Mouse (Mus musculus): ENCODE data around the gene Rnf151. TPM values are rescaled to one million over a fixed set of nuclear protein-coding genes. Genes with fewer than 3 reads are reported as not detected.
A peak's percentile ranks its signal among the peaks of the same experiment; 100 is the strongest.

Rnf151 gene
- total and polyA plus RNA-seq, 2 experiments from 2014 or later: not detected

DNA sequence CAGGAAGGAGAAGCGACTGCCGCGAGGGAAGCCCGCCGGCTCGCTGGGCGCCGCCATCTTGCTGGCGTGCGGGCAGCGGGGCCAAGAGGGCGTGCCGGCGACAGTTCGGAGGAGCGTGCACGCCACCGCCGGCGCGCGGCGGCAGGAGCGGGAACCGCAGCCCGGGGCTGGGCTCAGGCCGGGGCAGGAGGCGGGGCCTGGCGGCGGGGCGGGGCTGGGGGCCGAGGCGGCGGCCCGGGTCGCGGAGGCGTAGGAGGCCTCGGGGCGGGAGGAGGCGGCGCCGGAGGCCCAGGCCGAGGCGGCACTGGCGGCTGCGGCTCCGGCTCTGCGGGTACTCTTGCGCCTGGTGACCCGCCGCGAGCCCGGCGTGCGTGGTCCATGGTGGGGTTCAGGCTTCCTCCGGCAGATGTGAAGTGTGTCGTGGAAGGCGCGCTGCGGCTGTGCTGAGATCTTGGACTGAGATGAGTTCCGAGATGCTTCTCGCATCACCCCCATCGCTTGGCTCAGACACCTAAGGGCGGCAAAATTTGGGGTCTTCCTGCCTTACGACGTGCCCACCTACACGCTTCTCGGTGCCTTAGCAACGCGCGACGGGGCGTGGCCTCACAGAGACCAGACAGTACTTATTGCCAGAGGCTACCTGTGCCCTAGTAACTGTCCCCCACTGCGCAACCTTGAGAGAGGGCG, 21.7 kb downstream of the Rnf151 start, which contains the start of the genes Gfer and Noxo1:
TSS of gene Gfer (minus strand) at position 146 of the 687 bp plus-strand sequence.
TSS of gene Noxo1 (plus strand) at position 224 of the 687 bp plus-strand sequence.
- peak within 1 kb of the TSS; percentile 91 for H3K27ac ChIP-seq
- H3K4me3 ChIP-seq (ENCODE audit: low read length): peak within 1 kb of the TSS; percentile 77
- TF ChIP-seq CTCF (IDR thresholded peaks at IDR 0.05; ENCODE audit: low read depth): no peak
- peak; percentile 94 for DNase-seq (ENCODE audit: low spot score)
- H3K9me3 ChIP-seq (ENCODE audit: low read length): no peaks in the 10 kb centered on the region
- H3K4me2 ChIP-seq (ENCODE audit: low read depth, low read length): peak within 1 kb of the TSS; percentile 83
- under 1% methylated on average over 62 of the region's 76 CpGs for WGBS
- peak; percentile 91 for ATAC-seq
- peaks cover 5% of the 10 kb centered on the region for H3K4me1 ChIP-seq (ENCODE audit: insufficient read depth, low read length)
- H3K36me3 ChIP-seq (ENCODE audit: insufficient read depth, low read length): peaks cover 24% of the 10 kb centered on the region
- peak within 1 kb of the TSS; percentile 73 for H3K9ac ChIP-seq (replicated peaks; ENCODE audit: low read length)
- H3K27me3 ChIP-seq (ENCODE audit: insufficient read depth, low read length): no peaks in the 10 kb centered on the region

DNA sequence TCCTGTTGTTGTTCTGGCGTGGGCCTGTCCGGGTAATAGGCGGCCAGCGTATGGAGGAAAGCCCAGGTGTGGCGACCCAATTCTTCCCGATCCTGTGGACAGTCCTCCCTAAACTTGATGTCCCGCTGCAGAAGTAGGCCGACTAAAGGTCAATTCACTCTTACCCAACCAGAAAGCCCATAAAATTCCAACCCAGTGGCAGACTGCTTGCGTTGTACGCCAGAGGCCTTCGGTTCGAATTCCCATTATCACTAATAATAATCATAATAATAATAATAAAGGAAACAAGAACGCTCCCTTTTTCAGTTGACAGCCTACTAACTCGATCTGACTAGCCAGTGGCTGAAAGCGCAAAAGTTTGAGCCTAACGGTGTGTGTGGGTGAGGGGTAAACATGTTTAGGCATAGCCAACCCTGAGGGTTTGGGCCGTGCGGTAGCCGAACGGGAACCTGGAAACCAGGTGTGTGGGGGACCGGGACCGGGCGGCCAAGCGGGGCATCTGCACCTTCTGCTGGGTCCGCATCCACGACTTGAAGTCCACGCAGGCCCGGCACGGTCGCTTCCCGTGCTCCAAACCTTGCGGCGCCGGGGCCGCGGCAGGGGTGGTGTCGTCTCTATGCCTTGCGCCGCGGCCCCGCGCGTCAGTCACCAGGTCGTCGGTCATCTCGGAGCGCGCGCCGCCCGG, 22.4 kb downstream of the Rnf151 start:
- TF ChIP-seq CTCF (IDR thresholded peaks at IDR 0.05; ENCODE audit: low read depth): no peak
- Histone ChIP-seq H3K9ac (replicated peaks; ENCODE audit: low read length) (peak overlapping the region; percentile 73), H3K4me3 (ENCODE audit: low read length) (peak overlapping the region; percentile 77), H3K9me3 (ENCODE audit: low read length) (no peaks in the 10 kb centered on the region), H3K27ac (peak overlapping the region; percentile 91), H3K4me1 (ENCODE audit: insufficient read depth, low read length) (peaks cover 5% of the 10 kb centered on the region), H3K4me2 (ENCODE audit: low read depth, low read length) (peak overlapping the region; percentile 83), H3K27me3 (ENCODE audit: insufficient read depth, low read length) (no peaks in the 10 kb centered on the region), H3K36me3 (ENCODE audit: insufficient read depth, low read length) (peaks cover 17% of the 10 kb centered on the region; the same call in 1 of the 2 replicates)
- WGBS: 9% methylated on average over 47 of the region's 51 CpGs
- ATAC-seq (peak; percentile 39; the same call in 1 of the 2 replicates), DNase-seq (ENCODE audit: low spot score) (no peak)

DNA sequence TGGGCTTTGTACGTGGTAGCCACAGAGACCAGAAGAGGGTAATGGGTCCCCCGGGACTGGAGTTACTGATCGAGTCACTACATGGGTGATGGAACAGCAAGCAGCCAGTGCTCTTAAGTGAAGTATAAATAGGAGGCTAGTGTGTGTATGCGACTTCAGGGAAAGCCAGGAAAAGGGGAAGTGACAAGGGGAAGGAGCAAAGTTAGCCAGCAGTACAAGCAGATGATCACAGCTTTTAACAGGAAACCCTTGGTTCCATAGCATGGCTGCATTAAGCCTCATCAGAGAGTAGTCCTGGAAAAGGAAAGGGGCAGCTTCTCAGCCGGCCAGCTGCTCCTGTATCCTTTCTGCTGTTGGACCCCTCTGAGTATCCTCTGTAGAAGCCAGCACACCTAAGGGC, 25.5 kb downstream of the Rnf151 start:
- ATAC-seq (no peak), DNase-seq (ENCODE audit: low spot score) (no peak)
- Histone ChIP-seq H3K9ac (replicated peaks; ENCODE audit: low read length) (no peak overlapping the region), H3K4me3 (ENCODE audit: low read length) (no peak overlapping the region), H3K4me2 (ENCODE audit: low read depth, low read length) (no peak overlapping the region), H3K27me3 (ENCODE audit: insufficient read depth, low read length) (no peaks in the 10 kb centered on the region), H3K36me3 (ENCODE audit: insufficient read depth, low read length) (0 out of 2 replicates have a peak, but pooled peaks cover 8% of the 10 kb centered on the region), H3K4me1 (ENCODE audit: insufficient read depth, low read length) (peaks cover 10% of the 10 kb centered on the region), H3K9me3 (ENCODE audit: low read length) (no peaks in the 10 kb centered on the region), H3K27ac (no peak overlapping the region)
- no peak for TF ChIP-seq CTCF (IDR thresholded peaks at IDR 0.05; ENCODE audit: low read depth)
- 86% methylated on average over 5 of the region's 5 CpGs for WGBS

DNA sequence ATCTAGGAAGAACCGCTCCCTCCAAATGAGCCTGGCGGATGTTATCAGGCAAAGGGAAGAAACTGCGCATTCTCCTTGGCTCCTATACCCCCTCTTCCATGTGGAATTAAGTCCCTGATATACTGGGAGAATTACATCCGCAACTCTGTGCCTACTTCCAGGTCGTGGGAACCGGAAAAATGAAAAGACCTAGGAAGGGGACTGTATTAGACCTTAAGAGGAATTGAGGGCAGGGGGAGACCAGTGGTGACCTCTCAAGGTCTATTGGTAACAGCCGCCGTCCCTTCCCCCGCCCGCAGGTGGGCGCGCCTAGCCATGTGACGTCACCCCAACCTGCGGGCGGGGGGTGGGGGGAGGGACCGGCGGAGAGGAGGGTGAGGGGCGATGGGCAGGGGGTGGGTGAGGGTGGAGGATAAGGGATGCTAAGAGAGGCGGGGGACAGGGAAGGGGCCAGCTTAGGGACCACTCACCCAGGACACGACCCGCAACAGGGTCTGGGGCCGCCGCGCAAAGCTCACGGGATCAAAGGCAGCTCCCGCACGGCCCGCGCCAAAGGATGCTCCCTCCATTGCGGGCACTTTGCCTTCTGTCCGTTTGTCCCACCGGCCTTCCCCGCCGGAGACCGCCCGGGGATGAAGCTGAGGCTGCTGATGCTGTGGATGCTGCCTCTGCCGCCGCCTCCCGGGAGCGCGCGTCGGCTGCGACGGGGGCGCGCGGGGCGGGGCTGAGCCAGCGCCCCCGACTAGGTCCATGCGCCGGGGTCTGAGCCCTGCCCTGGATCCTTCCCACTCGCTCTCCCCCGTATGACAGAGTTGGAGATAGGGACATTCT, 28.4 kb downstream of the Rnf151 start, which contains the start of gene Syngr3:
TSS of gene Syngr3 (minus strand) at position 705 of the 831 bp plus-strand sequence.
- Histone ChIP-seq H3K4me3 (ENCODE audit: low read length) (peak within 1 kb of the TSS; percentile 74), H3K4me1 (ENCODE audit: insufficient read depth, low read length) (peaks cover 8% of the 10 kb centered on the region; the same call in 1 of the 2 replicates), H3K4me2 (ENCODE audit: low read depth, low read length) (peak within 1 kb of the TSS; percentile 74), H3K36me3 (ENCODE audit: insufficient read depth, low read length) (0 out of 2 replicates have a peak, but pooled peaks cover 8% of the 10 kb centered on the region), H3K27me3 (ENCODE audit: insufficient read depth, low read length) (no peaks in the 10 kb centered on the region), H3K9ac (replicated peaks; ENCODE audit: low read length) (peak within 1 kb of the TSS; percentile 89), H3K27ac (peak within 1 kb of the TSS; percentile 92), H3K9me3 (ENCODE audit: low read length) (no peaks in the 10 kb centered on the region)
- ATAC-seq (peak; percentile 76), DNase-seq (ENCODE audit: low spot score) (peak; percentile 78)
- no peak for TF ChIP-seq CTCF (IDR thresholded peaks at IDR 0.05; ENCODE audit: low read depth)
- under 1% methylated on average over 48 of the region's 55 CpGs for WGBS

DNA sequence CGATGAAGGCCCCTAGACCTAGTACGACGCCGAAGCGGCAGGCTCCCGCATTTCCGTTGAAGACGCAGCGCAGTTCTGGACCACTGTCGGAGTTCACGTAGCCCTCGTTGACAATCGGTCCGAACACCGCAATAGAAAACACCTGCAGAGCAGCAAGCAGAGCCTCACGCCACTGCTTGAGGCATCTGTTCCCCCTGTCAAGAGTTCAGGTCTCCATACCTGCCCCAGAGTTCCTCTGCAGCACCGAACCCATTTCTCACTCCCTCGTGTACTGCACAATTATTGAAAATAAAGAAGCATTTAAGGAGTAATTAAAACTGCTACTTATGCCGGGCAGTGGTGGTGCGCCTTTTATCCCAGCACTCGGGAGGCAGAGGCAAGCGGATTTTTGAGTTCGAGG, 30.3 kb downstream of the Rnf151 start:
- no peaks in the 10 kb centered on the region for H3K27me3 ChIP-seq (ENCODE audit: insufficient read depth, low read length)
- H3K9me3 ChIP-seq (ENCODE audit: low read length): no peaks in the 10 kb centered on the region
- no peak for TF ChIP-seq CTCF (IDR thresholded peaks at IDR 0.05; ENCODE audit: low read depth)
- 0 out of 2 replicates have a peak, but pooled peaks cover 4% of the 10 kb centered on the region for H3K36me3 ChIP-seq (ENCODE audit: insufficient read depth, low read length)
- DNase-seq (ENCODE audit: low spot score) (no peak), ATAC-seq (no peak)
- peaks cover 8% of the 10 kb centered on the region; the same call in 1 of the 2 replicates for H3K4me1 ChIP-seq (ENCODE audit: insufficient read depth, low read length)
- H3K4me2 ChIP-seq (ENCODE audit: low read depth, low read length): peak overlapping the region; percentile 74
- peak overlapping the region; percentile 44; the same call in 1 of the 2 replicates for H3K9ac ChIP-seq (replicated peaks; ENCODE audit: low read length)
- 17% methylated on average over 23 of the region's 23 CpGs for WGBS
- H3K4me3 ChIP-seq (ENCODE audit: low read length): peak overlapping the region; percentile 74
- H3K27ac ChIP-seq: no peak overlapping the region

DNA sequence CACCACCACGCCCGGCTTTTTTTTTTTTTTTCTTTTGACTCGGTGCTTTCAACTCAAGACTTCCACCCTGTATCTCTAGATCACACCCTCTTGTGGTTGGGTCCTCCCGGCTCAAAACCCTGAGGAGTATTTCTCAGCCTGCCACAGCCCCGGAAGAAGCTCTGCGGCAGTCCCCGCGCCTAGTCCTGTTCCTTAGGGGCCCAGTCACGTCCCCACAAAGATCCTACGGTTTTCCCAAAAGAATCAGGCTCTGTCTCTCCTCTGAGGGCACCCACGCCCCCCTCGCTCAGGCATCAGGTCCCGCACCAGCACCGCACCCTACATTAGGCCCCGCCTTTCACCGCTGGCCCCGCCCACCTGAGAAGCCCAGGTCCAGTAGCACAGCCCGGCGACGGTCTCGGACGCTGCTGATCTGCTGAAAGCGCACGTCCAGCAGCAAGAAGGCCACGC, 30.7 kb downstream of the Rnf151 start:
- Histone ChIP-seq H3K4me3 (ENCODE audit: low read length) (peak overlapping the region; percentile 74), H3K27ac (no peak overlapping the region), H3K27me3 (ENCODE audit: insufficient read depth, low read length) (no peaks in the 10 kb centered on the region), H3K4me2 (ENCODE audit: low read depth, low read length) (peak overlapping the region; percentile 74), H3K36me3 (ENCODE audit: insufficient read depth, low read length) (peaks cover 1% of the 10 kb centered on the region; the same call in 1 of the 2 replicates), H3K4me1 (ENCODE audit: insufficient read depth, low read length) (peaks cover 8% of the 10 kb centered on the region; the same call in 1 of the 2 replicates), H3K9ac (replicated peaks; ENCODE audit: low read length) (peak overlapping the region; percentile 44; the same call in 1 of the 2 replicates), H3K9me3 (ENCODE audit: low read length) (no peaks in the 10 kb centered on the region)
- peak; percentile 35 for DNase-seq (ENCODE audit: low spot score)
- WGBS: 3% methylated on average over 24 of the region's 25 CpGs
- ATAC-seq: no peak
- TF ChIP-seq CTCF (IDR thresholded peaks at IDR 0.05; ENCODE audit: low read depth): no peak

All from hindbrain, postnatal 0 days (tissue).